Mouse (Mus musculus): Measurements from ENCODE around the gene Ppia.

DNA sequence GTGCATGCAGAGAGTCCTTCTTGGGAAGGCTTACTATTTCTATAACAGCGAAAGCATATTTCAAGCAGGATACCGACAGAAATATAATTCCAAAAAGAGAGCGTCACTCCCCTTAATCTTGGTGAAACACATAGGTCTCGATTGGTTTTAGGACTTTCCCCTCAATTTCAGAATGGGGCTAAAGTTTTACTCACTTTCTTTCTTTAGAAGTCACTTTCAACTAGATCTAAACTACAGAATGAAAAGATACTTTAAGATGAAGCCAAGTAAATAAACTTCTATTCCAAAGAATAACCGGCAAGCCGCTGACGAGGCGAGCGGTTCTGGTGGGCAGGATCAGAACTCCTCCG is 28.5 kb downstream of the Ppia start:
- TF ChIP-seq POLR2A (IDR thresholded peaks at IDR 0.05; ENCODE audit: insufficient read length, low read depth) = no peak
- no peak for TF ChIP-seq MAX (IDR thresholded peaks at IDR 0.05; ENCODE audit: low read depth)
- no peak for TF ChIP-seq E2F4 (IDR thresholded peaks at IDR 0.05; ENCODE audit: insufficient read depth)
- no peak for TF ChIP-seq USF1 (IDR thresholded peaks at IDR 0.05; ENCODE audit: low read depth)
- no peak for TF ChIP-seq MYOG (IDR thresholded peaks at IDR 0.05; ENCODE audit: control insufficient read depth in 1 of 3, insufficient read depth in 1 of 3, insufficient read length in 2 of 3, low read depth in 2 of 3)
- TF ChIP-seq POLR2AphosphoS2 (IDR thresholded peaks at IDR 0.05; ENCODE audit: insufficient read length, low read depth) = no peak
- TF ChIP-seq CEBPB (IDR thresholded peaks at IDR 0.05; ENCODE audit: insufficient read depth, poor library complexity, severe bottlenecking) = no peak; the same call in 1 of the 2 replicates
- TF ChIP-seq TCF12 (IDR thresholded peaks at IDR 0.05; ENCODE audit: insufficient read depth, poor library complexity, severe bottlenecking) = no peak
- no peak for TF ChIP-seq MYOD1 (IDR thresholded peaks at IDR 0.05; ENCODE audit: control insufficient read depth in 1 of 3, insufficient read length in 2 of 3, low read depth in 2 of 3)
- TF ChIP-seq REST (IDR thresholded peaks at IDR 0.05; ENCODE audit: insufficient read depth, insufficient read length) = no peak

All from myocyte (in vitro differentiated cells).